Mouse (Mus musculus) forebrain, embryonic 16.5 days (tissue): ENCODE measurements at regions not wholly inside any gene's neighbourhood (a gene's known extent, or its start where the extent isn't known, plus 50 kb on each side); places are given as distances from the start of the nearest gene placed in this dataset.
A peak's percentile ranks its signal among the peaks of the same experiment; 100 is the strongest.

ENCODE experiments used
- ATAC-seq: fragments of 200-750 bp; cut with Nextera tagmentation; 2 replicates; pipeline ENCODE4 v1.8.0; 2017; ENCODE audit warnings: mild to moderate bottlenecking, moderate library complexity
- H3K27ac ChIP-seq: fragments of 300-500 bp; sonication (generic); 2 replicates; pipeline ENCODE4 v1.5.1; 2014; ENCODE audit warnings: low read length, control low read depth
- H3K27me3 ChIP-seq: fragments of 300-500 bp; sonication (generic); replicated peaks from 2 replicates; pipeline ENCODE4 v1.6.1; 2014; ENCODE audit warnings: low read length; ENCODE audit not compliant: control insufficient read depth, insufficient read depth
- H3K36me3 ChIP-seq: fragments of 300-500 bp; sonication (generic); 2 replicates; pipeline ENCODE4 v1.6.1; 2014; ENCODE audit not compliant: control insufficient read depth, insufficient read depth
- H3K4me1 ChIP-seq: fragments of 300-500 bp; sonication (generic); replicated peaks from 2 replicates; pipeline ENCODE4 v1.6.1; 2014; ENCODE audit warnings: low read length; ENCODE audit not compliant: control insufficient read depth, insufficient read depth
- H3K4me2 ChIP-seq: fragments of 300-500 bp; sonication (generic); 2 replicates; pipeline ENCODE4 v1.6.1; 2014; ENCODE audit warnings: mild to moderate bottlenecking, low read length, control low read depth
- H3K4me3 ChIP-seq: fragments of 300-500 bp; sonication (generic); replicated peaks from 2 replicates; pipeline ENCODE4 v1.5.1; 2014; ENCODE audit warnings: mild to moderate bottlenecking, low read length, control low read depth
- H3K9ac ChIP-seq: fragments of 300-500 bp; sonication (generic); replicated peaks from 2 replicates; pipeline ENCODE4 v1.6.1; 2014; ENCODE audit warnings: low read depth, low read length, control low read depth
- H3K9me3 ChIP-seq: fragments of 300-500 bp; sonication (generic); 2 replicates; pipeline ENCODE4 v1.6.1; 2016; ENCODE audit warnings: low read length; ENCODE audit not compliant: control insufficient read depth
- WGBS: fragments of 180-500 bp; shearing (Covaris S2); extraction: QIAGEN DNeasy Blood & Tissue Kit; methylation state at CpG from one replicate; pipeline ENCODE4 v1.1.7; 2014; 5-methylcytosine and 5-hydroxymethylcytosine counted together

DNA sequence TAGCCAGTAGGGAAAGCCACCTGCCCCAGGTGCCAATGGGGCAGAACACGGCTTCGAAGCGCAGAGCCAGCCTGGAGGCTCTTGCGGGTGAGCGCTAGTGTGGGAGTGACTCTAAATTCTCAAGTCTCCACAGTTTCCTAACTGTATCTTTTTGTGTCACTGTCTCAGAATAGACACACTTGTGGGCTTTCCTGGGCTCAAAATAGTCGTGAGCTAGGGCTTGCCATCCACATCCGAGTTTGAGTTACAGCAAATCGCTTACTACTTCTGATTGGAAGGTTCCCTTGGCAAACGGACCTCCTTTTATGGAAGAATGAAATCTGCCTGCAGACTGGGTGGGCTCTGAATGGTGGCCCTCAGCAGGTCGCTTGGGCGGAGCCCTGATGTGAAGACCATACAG lies 71.0 kb upstream of the Pmepa1 start:
- no peak overlapping the region for H3K4me3 ChIP-seq
- H3K9ac ChIP-seq = no peak overlapping the region
- H3K27ac ChIP-seq = no peak overlapping the region
- H3K4me2 ChIP-seq = no peak overlapping the region
- H3K9me3 ChIP-seq = no peaks in the 10 kb centered on the region
- H3K36me3 ChIP-seq = no peaks in the 10 kb centered on the region
- 76% methylated on average over 11 of the region's 11 CpGs for WGBS
- ATAC-seq = no peak
- H3K4me1 ChIP-seq = peaks cover 17% of the 10 kb centered on the region
- no peaks in the 10 kb centered on the region for H3K27me3 ChIP-seq

DNA sequence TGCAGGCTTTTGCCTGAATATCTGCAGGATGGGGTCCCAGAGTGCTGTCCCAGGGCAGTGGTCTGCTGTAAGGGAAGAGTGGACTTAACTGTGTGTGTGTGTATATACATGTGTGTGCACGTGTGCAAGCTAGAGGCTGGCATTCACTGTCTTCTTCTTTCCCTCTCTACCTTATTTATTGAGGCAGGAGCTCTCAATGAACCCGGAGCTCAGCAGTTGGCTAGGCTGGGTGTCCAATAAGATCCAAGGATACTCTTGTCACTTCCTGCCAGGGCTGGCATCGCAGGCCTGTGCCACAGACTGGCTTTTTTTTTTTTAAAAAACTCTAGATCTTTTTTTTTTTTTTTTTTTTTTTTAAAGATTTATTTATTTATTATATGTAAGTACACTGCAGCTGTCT lies 72.4 kb upstream of the Pmepa1 start:
- no peak overlapping the region for H3K4me3 ChIP-seq
- H3K9ac ChIP-seq = no peak overlapping the region
- H3K4me2 ChIP-seq = no peak overlapping the region
- H3K4me1 ChIP-seq = peaks cover 13% of the 10 kb centered on the region
- WGBS = 78% methylated on average over 3 of the region's 3 CpGs
- H3K27ac ChIP-seq = no peak overlapping the region
- no peak for ATAC-seq
- H3K36me3 ChIP-seq = no peaks in the 10 kb centered on the region
- no peaks in the 10 kb centered on the region for H3K27me3 ChIP-seq
- H3K9me3 ChIP-seq = no peaks in the 10 kb centered on the region

DNA sequence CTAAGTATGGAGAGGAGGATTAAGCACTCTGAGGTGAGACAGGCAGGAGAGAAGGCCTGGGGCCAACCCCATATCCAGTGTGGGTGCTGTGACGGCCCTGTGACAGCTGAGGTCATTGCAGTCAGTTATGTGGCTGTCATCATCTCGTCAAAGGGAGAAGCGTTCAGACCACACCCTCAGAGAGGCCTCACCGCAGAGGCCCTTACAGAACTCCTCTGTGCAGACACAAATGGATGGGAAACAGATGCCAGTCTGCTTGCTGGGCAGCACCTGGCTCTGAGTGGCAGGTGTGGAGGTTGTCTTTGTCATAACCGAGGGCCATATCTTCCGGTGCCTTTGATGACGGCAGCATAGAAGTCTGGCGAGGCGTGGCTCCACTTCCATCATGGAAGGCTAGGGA lies 73.2 kb upstream of the Pmepa1 start:
- H3K9me3 ChIP-seq = no peaks in the 10 kb centered on the region
- H3K9ac ChIP-seq = no peak overlapping the region
- no peak overlapping the region for H3K4me3 ChIP-seq
- H3K4me2 ChIP-seq = no peak overlapping the region
- H3K4me1 ChIP-seq = peaks cover 13% of the 10 kb centered on the region
- H3K27me3 ChIP-seq = no peaks in the 10 kb centered on the region
- 81% methylated on average over 9 of the region's 9 CpGs for WGBS
- H3K36me3 ChIP-seq = no peaks in the 10 kb centered on the region
- no peak overlapping the region for H3K27ac ChIP-seq
- no peak for ATAC-seq

DNA sequence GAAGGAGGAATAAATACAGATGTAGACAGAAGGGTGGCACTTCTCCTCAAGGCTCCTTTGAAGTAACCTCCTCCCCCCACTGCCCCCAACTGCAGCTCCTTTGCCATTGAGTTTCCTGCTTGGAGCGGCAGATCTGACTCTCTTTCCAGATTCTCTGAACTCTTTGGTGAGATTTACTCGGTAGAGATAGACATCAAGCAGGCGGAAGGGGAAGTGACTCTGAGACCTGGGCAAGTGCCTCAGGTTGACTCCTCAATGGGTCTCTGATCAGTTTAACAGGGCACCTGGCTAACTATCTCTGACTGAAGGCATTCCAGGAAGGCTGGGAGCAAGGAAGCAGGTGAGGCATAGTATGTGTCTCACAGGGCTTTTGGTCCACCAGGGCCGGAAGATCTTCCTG lies 73.6 kb upstream of the Pmepa1 start:
- Histone ChIP-seq H3K4me1 (peaks cover 13% of the 10 kb centered on the region), H3K36me3 (no peaks in the 10 kb centered on the region), H3K9me3 (no peaks in the 10 kb centered on the region), H3K27me3 (no peaks in the 10 kb centered on the region), H3K27ac (no peak overlapping the region), H3K9ac (no peak overlapping the region), H3K4me3 (no peak overlapping the region), H3K4me2 (no peak overlapping the region)
- no peak for ATAC-seq
- WGBS = 91% methylated on average over 4 of the region's 4 CpGs

DNA sequence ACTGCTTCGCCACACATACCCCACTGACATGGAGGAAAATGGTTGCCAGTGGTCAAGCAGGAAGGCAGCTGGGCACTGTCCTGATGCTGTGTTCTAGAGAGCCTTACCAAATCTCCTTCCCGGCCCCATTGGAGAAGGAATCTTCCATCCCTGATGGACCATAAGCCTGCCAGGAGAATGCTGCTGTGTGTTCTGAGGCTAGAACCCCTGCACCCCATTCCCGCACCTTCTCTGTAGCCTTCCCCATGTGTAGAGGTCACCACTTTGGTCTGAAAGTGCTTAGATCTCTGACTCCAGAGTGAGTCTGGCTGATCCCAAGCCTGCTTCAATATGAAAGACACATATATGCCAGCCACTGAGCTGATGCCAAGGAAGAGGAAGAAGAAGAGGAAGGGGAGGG lies 74.1 kb upstream of the Pmepa1 start:
- H3K4me2 ChIP-seq = no peak overlapping the region
- no peak for ATAC-seq
- no peak overlapping the region for H3K4me3 ChIP-seq
- peaks cover 13% of the 10 kb centered on the region for H3K4me1 ChIP-seq
- no peaks in the 10 kb centered on the region for H3K27me3 ChIP-seq
- H3K9me3 ChIP-seq = no peaks in the 10 kb centered on the region
- H3K9ac ChIP-seq = no peak overlapping the region
- no peak overlapping the region for H3K27ac ChIP-seq
- no peaks in the 10 kb centered on the region for H3K36me3 ChIP-seq
- 93% methylated on average over 3 of the region's 3 CpGs for WGBS

DNA sequence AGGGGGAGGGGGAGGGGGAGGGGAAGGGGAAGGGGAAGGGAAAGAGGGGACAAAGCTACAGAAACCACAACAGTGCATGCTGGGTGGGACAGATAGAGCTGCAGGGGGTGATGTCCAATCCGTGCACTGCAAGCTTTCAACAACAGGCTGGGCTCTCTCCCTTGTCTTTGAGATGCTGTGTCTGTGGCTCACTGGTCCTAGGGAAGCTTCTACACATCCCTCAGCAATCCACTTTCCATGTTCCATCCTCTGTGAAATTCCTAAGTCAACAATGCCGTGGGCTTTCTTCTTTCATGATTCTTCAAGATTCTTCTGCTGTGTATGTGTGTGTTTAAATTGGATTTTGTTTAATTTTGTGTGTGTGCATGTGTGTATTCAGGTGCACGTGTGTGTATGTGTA lies 74.5 kb upstream of the Pmepa1 start:
- Histone ChIP-seq H3K4me1 (peaks cover 13% of the 10 kb centered on the region), H3K27ac (no peak overlapping the region), H3K27me3 (no peaks in the 10 kb centered on the region), H3K9me3 (no peaks in the 10 kb centered on the region), H3K9ac (no peak overlapping the region), H3K36me3 (no peaks in the 10 kb centered on the region), H3K4me2 (no peak overlapping the region), H3K4me3 (no peak overlapping the region)
- 59% methylated on average over 3 of the region's 3 CpGs for WGBS
- ATAC-seq = no peak

DNA sequence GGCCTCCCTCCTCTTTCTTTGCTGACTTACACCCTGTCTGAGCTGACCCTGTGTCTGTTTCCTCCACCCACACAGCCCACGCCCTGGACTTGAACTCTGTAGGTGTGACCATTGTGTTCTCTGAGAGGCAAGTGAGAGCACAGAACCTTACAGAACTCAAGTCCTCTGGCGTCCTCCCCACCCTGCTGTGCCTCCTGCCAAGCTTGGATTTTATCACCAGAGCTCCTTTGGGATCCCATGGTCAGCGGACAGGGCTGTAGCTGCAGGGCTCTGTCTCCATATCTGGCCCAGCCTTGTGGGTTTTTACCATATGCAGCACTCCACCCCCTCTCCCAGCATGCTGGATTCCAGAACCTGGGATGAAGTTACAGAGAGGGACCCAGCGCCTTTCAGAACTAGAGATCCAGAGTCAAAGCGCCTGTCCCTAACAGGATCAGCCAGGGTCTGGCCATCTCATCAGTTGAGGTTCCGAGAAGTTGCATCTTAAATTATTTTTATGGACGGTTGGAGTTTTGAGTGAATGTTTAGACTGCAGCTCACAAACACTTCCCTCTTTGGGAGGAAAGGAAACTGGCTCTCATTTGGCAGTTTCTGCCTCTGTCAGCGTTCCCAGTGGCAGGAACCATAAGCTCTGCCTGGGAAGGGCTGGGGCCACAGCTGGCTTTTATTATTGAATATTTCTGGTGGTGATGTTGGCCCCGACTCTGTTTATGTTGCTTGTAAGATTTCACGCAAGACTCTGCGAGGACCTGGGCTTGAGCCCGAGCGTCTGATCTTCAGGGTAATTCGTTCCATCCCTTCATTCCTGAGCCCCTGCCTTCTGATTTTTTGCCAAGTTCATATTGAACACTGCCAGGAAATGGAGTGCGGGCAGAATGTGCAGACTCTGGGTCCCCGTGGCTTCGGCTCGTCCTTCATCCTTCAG lies 75.8 kb upstream of the Pmepa1 start:
- Histone ChIP-seq H3K4me1 (peaks cover 13% of the 10 kb centered on the region), H3K36me3 (no peaks in the 10 kb centered on the region), H3K4me3 (no peak overlapping the region), H3K4me2 (peak overlapping the region; percentile 5; the same call in 1 of the 2 replicates), H3K9ac (no peak overlapping the region), H3K27ac (peak overlapping the region; percentile 16; the same call in 1 of the 2 replicates), H3K27me3 (no peaks in the 10 kb centered on the region), H3K9me3 (no peaks in the 10 kb centered on the region)
- 48% methylated on average over 18 of the region's 18 CpGs for WGBS
- ATAC-seq = peak; percentile 29; the same call in 1 of the 2 replicates

DNA sequence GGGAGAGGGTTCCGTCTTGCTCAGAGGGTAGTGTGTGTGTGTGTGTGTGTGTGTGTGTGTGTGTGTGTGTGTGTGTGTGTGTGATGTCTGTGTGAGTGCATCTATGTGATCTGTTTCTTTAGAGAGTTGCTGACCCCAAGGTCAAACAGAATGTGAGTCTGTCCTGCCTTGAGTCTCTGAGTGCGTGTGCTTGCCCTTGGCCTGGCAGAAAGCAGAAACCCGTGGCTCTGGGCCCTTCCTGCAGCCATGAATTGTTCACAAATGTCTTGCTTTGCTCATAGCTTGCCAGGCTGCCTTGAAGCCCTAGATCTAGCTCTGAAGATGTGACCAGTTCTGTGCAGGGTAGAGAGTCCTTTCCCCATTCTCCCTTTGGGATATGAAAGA lies 76.4 kb upstream of the Pmepa1 start:
- ATAC-seq = no peak
- WGBS = 66% methylated on average over 3 of the region's 3 CpGs
- Histone ChIP-seq H3K4me1 (peaks cover 13% of the 10 kb centered on the region), H3K36me3 (no peaks in the 10 kb centered on the region), H3K9ac (no peak overlapping the region), H3K27ac (no peak overlapping the region), H3K4me2 (no peak overlapping the region), H3K9me3 (no peaks in the 10 kb centered on the region), H3K4me3 (no peak overlapping the region), H3K27me3 (no peaks in the 10 kb centered on the region)

DNA sequence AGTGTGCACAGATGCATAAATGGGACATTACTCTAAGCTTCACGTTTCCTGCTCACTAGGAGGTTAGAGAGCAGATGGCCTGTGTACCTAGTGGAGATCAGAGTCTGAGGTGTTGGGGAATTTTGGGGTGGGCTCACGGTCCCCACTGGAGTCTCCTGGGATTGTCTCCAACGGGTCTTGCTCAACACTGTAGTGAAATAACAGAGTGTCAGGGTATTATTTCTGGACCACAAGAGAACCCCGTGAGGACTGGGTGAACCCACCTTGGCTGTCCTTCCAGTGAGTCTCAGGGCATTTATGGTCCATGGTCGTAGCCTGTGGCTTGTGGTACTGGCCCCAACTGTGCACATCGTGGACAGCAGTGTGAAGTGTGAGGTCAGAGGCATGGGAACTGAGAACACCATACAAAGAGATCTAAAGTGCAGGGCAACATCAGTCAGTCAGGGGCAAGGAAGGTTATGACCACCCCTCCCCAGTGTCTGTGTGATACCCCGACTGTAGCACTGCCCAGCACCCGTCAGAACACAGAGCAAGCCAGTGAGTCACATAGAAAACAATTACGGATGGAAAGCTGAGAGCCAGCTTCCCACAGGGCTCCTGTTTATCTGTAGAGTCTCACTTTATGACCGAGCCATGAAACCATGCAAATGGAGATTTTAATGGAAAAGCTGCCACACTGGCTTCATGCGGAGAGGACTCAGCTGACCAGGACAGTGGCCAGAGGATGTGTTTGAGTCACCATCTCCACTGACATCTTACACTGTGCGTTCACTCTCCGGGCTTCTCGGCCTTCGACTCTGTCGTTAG lies 77.3 kb upstream of the Pmepa1 start:
- no peaks in the 10 kb centered on the region for H3K36me3 ChIP-seq
- no peaks in the 10 kb centered on the region for H3K27me3 ChIP-seq
- H3K27ac ChIP-seq = no peak overlapping the region
- peaks cover 13% of the 10 kb centered on the region for H3K4me1 ChIP-seq
- no peak overlapping the region for H3K4me2 ChIP-seq
- ATAC-seq = no peak
- WGBS = 74% methylated on average over 16 of the region's 16 CpGs
- no peak overlapping the region for H3K4me3 ChIP-seq
- H3K9me3 ChIP-seq = no peaks in the 10 kb centered on the region
- H3K9ac ChIP-seq = no peak overlapping the region
